ENCODE assay signal across 13 mouse cellular contexts in the genomic region with DNA sequence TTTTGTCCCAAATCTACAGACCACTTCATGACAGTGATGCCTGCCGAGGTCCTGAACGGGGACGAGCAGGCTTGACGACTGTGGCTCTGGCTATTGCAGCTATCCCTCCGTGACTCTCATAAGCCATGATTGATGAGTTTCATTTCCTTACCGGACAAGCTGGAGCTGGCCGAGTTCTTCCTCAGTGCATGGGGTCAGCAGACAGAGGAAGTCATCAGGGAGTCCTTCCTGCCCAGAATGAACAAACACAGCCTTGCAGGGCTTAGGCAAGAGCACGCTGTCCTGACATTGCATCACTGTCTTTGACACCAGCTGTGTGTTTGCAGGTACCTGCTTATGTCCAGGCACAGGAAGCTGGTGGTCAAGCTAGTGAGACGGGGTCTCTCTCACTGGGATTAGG.
DNase-seq lines count a peak whose midpoint lies in the region; ATAC-seq lines count a peak whose summit lies in the region.
"Had no signal": no experiment of that assay in that cellular context is flagged by ENCODE, and none has a peak within 500 bp of the region (broad histone marks: within the 10 kb centered on the region; RNA-seq: fewer than 3 reads in every experiment).

No protein-coding gene starts in this region.

- peaks cover 6% of the 10 kb centered on the region; the same call in 1 of the 2 replicates for H3K4me1 ChIP-seq in hindbrain, embryonic 16.5 days (ENCODE audit: control insufficient read depth, insufficient read depth, low read depth, low read length)
- peaks cover 20% of the 10 kb centered on the region for H3K4me1 ChIP-seq in hindbrain, embryonic 13.5 days (replicated peaks)
- H3K4me1 ChIP-seq in forebrain, embryonic 13.5 days = peaks cover 9% of the 10 kb centered on the region; the same call in 1 of the 2 replicates

- H3K36me3 ChIP-seq in hindbrain, embryonic 16.5 days (ENCODE audit: control insufficient read depth, insufficient read depth, low read length) = no peaks in the 10 kb centered on the region
- H3K36me3 ChIP-seq in hindbrain, embryonic 13.5 days = no peaks in the 10 kb centered on the region
- H3K36me3 ChIP-seq in forebrain, embryonic 13.5 days (ENCODE audit: poor library complexity, severe bottlenecking) = no peaks in the 10 kb centered on the region
- H3K36me3 ChIP-seq: heart, embryonic 15.5 days; intestine, embryonic 15.5 days; neural tube, embryonic 13.5 days had no signal

- no peak overlapping the region for H3K27ac ChIP-seq in hindbrain, embryonic 16.5 days (ENCODE audit: low read depth, low read length)
- H3K27ac ChIP-seq in hindbrain, embryonic 13.5 days = no peak overlapping the region
- H3K27ac ChIP-seq in forebrain, embryonic 13.5 days = no peak overlapping the region
- H3K27ac ChIP-seq: heart, embryonic 15.5 days; intestine, embryonic 15.5 days; neural tube, embryonic 13.5 days had no signal

- 51% methylated on average over 9 of the region's 9 CpGs for WGBS in hindbrain, embryonic 16.5 days
- WGBS in hindbrain, embryonic 13.5 days = 42% methylated on average over 9 of the region's 9 CpGs
- WGBS in forebrain, embryonic 13.5 days = 90% methylated on average over 9 of the region's 9 CpGs

- no peaks in the 10 kb centered on the region; the same call in 1 of the 2 replicates for H3K27me3 ChIP-seq in hindbrain, embryonic 16.5 days (replicated peaks; ENCODE audit: control insufficient read depth, insufficient read depth, low read length)
- H3K27me3 ChIP-seq in hindbrain, embryonic 13.5 days = 0 out of 2 replicates have a peak, but pooled peaks cover 5% of the 10 kb centered on the region
- H3K27me3 ChIP-seq in forebrain, embryonic 13.5 days = no peaks in the 10 kb centered on the region
- H3K27me3 ChIP-seq: heart, embryonic 15.5 days; intestine, embryonic 15.5 days; neural tube, embryonic 13.5 days had no signal

- H3K4me3 ChIP-seq in hindbrain, embryonic 16.5 days (ENCODE audit: low read length) = no peak overlapping the region
- H3K4me3 ChIP-seq in hindbrain, embryonic 13.5 days = no peak overlapping the region
- H3K4me3 ChIP-seq in forebrain, embryonic 13.5 days = no peak overlapping the region
- H3K4me3 ChIP-seq: heart, embryonic 15.5 days; intestine, embryonic 15.5 days; neural tube, embryonic 13.5 days had no signal

- DNase-seq in embryo, embryonic 10.5 days (ENCODE audit: low spot score) = peak; percentile 34
- DNase-seq in kidney, postnatal 4 days = peak; percentile 17 to 22
- DNase-seq in urinary bladder, postnatal 25 days (ENCODE audit: low spot score) = no peak
- no peak for DNase-seq in spleen, postnatal 4 days (ENCODE audit: low spot score in 2 of 2)
- DNase-seq: right cerebral cortex, postnatal 14 days had no signal

- no peak overlapping the region for H3K9ac ChIP-seq in hindbrain, embryonic 16.5 days (ENCODE audit: low read depth, low read length)
- H3K9ac ChIP-seq in hindbrain, embryonic 13.5 days = no peak overlapping the region
- no peak overlapping the region for H3K9ac ChIP-seq in forebrain, embryonic 13.5 days
- H3K9ac ChIP-seq: heart, embryonic 15.5 days; intestine, embryonic 15.5 days; neural tube, embryonic 13.5 days had no signal

- ATAC-seq in hindbrain, embryonic 16.5 days = 0 out of 2 replicates have a peak, but pooled peaks have one; percentile 37
- no peak for ATAC-seq in hindbrain, embryonic 13.5 days (ENCODE audit: low FRiP score)
- peak; percentile 84 for ATAC-seq in megakaryocyte progenitor cell, adult 5-6 weeks (replicated peaks; ENCODE audit: poor library complexity)
- ATAC-seq in forebrain, embryonic 13.5 days = no peak
- ATAC-seq: forebrain, embryonic 14.5 days; intestine, embryonic 15.5 days had no signal

- no peak overlapping the region for H3K4me2 ChIP-seq in hindbrain, embryonic 16.5 days (ENCODE audit: low read length)
- H3K4me2 ChIP-seq in hindbrain, embryonic 13.5 days = no peak overlapping the region
- no peak overlapping the region for H3K4me2 ChIP-seq in forebrain, embryonic 13.5 days
- H3K4me2 ChIP-seq: heart, embryonic 15.5 days; intestine, embryonic 15.5 days; neural tube, embryonic 13.5 days had no signal

- no peaks in the 10 kb centered on the region for H3K9me3 ChIP-seq in hindbrain, embryonic 16.5 days (ENCODE audit: control insufficient read depth, low read length)
- H3K9me3 ChIP-seq in hindbrain, embryonic 13.5 days = no peaks in the 10 kb centered on the region
- no peaks in the 10 kb centered on the region for H3K9me3 ChIP-seq in forebrain, embryonic 13.5 days (replicated peaks)
- H3K9me3 ChIP-seq: heart, embryonic 15.5 days; intestine, embryonic 15.5 days; neural tube, embryonic 13.5 days had no signal

Comparison
In these comparisons a context has a peak if more than half of its experiments do, and no peak if none do; other contexts are left out.
1. ATAC-seq: peak in hindbrain, embryonic 16.5 days (single experiment) and megakaryocyte progenitor cell, adult 5-6 weeks (single experiment); none in hindbrain, embryonic 13.5 days (single experiment) and forebrain, embryonic 13.5 days (single experiment).
2. DNase-seq: peak in embryo, embryonic 10.5 days (single experiment) and kidney, postnatal 4 days (2 of 2); none in urinary bladder, postnatal 25 days (single experiment) and spleen, postnatal 4 days (0 of 2).